Mouse (Mus musculus): ENCODE measurements at regions not wholly inside any gene's neighbourhood (a gene's known extent, or its start where the extent isn't known, plus 50 kb on each side); places are given as distances from the start of the nearest gene placed in this dataset.

GRCm38 (mm10) chr2:75768559-75769304 lies 63.2 kb upstream of the Agps start:
- no peak for ATAC-seq
- Histone ChIP-seq H3K9ac (ENCODE audit: low read depth, low read length) (no peak overlapping the region), H3K4me1 (ENCODE audit: control insufficient read depth, insufficient read depth, low read length) (peaks cover 18% of the 10 kb centered on the region), H3K27ac (ENCODE audit: low read length) (peak overlapping the region; percentile 73), H3K36me3 (ENCODE audit: control insufficient read depth, insufficient read depth, low read length) (no peaks in the 10 kb centered on the region), H3K9me3 (ENCODE audit: control insufficient read depth, low read length) (no peaks in the 10 kb centered on the region), H3K27me3 (replicated peaks; ENCODE audit: control insufficient read depth, insufficient read depth, low read length) (no peaks in the 10 kb centered on the region), H3K4me2 (ENCODE audit: low read depth, low read length) (no peak overlapping the region), H3K4me3 (ENCODE audit: low read length) (no peak overlapping the region)
- WGBS = 69% methylated on average over 5 of the region's 5 CpGs

GRCm38 (mm10) chr2:75767871-75768558 lies 63.6 kb upstream of the Nfe2l2 start:
- peaks cover 18% of the 10 kb centered on the region for H3K4me1 ChIP-seq (ENCODE audit: control insufficient read depth, insufficient read depth, low read length)
- H3K4me3 ChIP-seq (ENCODE audit: low read length) = no peak overlapping the region
- no peaks in the 10 kb centered on the region for H3K9me3 ChIP-seq (ENCODE audit: control insufficient read depth, low read length)
- H3K27ac ChIP-seq (ENCODE audit: low read length) = peak overlapping the region; percentile 73
- H3K4me2 ChIP-seq (ENCODE audit: low read depth, low read length) = no peak overlapping the region
- ATAC-seq = peak; percentile 60
- no peaks in the 10 kb centered on the region for H3K36me3 ChIP-seq (ENCODE audit: control insufficient read depth, insufficient read depth, low read length)
- 49% methylated on average over 7 of the region's 7 CpGs for WGBS
- H3K9ac ChIP-seq (ENCODE audit: low read depth, low read length) = no peak overlapping the region
- no peaks in the 10 kb centered on the region for H3K27me3 ChIP-seq (replicated peaks; ENCODE audit: control insufficient read depth, insufficient read depth, low read length)

- no peak overlapping the region for H3K9ac ChIP-seq (ENCODE audit: low read depth, low read length)
- H3K27me3 ChIP-seq (replicated peaks; ENCODE audit: control insufficient read depth, insufficient read depth, low read length) = no peaks in the 10 kb centered on the region
- ATAC-seq = no peak
- peak overlapping the region; percentile 39; the same call in 1 of the 2 replicates for H3K27ac ChIP-seq (ENCODE audit: low read length)
- H3K36me3 ChIP-seq (ENCODE audit: control insufficient read depth, insufficient read depth, low read length) = no peaks in the 10 kb centered on the region
- H3K4me1 ChIP-seq (ENCODE audit: control insufficient read depth, insufficient read depth, low read length) = peaks cover 8% of the 10 kb centered on the region; the same call in 1 of the 2 replicates
- H3K4me3 ChIP-seq (ENCODE audit: low read length) = no peak overlapping the region
- 69% methylated on average over 4 of the region's 4 CpGs for WGBS
- no peak overlapping the region for H3K4me2 ChIP-seq (ENCODE audit: low read depth, low read length)
- no peaks in the 10 kb centered on the region for H3K9me3 ChIP-seq (ENCODE audit: control insufficient read depth, low read length)
Observed at GRCm38 (mm10) chr2:75765403-75765802, 61.0 kb upstream of the Nfe2l2 start.

- H3K27me3 ChIP-seq (replicated peaks; ENCODE audit: control insufficient read depth, insufficient read depth, low read length) = no peaks in the 10 kb centered on the region
- no peaks in the 10 kb centered on the region for H3K36me3 ChIP-seq (ENCODE audit: control insufficient read depth, insufficient read depth, low read length)
- H3K4me2 ChIP-seq (ENCODE audit: low read depth, low read length) = no peak overlapping the region
- H3K4me3 ChIP-seq (ENCODE audit: low read length) = no peak overlapping the region
- no peak overlapping the region for H3K9ac ChIP-seq (ENCODE audit: low read depth, low read length)
- peak; percentile 73 for ATAC-seq
- H3K9me3 ChIP-seq (ENCODE audit: control insufficient read depth, low read length) = no peaks in the 10 kb centered on the region
- peak overlapping the region; percentile 24; the same call in 1 of the 2 replicates for H3K27ac ChIP-seq (ENCODE audit: low read length)
- WGBS = 58% methylated on average over 3 of the region's 3 CpGs
- H3K4me1 ChIP-seq (ENCODE audit: control insufficient read depth, insufficient read depth, low read length) = peaks cover 12% of the 10 kb centered on the region
Observed at GRCm38 (mm10) chr2:75763252-75763651, 58.8 kb upstream of the Nfe2l2 start.

GRCm38 (mm10) chr2:75762030-75762429 lies 57.6 kb upstream of the Nfe2l2 start:
- H3K27me3 ChIP-seq (replicated peaks; ENCODE audit: control insufficient read depth, insufficient read depth, low read length) = no peaks in the 10 kb centered on the region
- no peak for ATAC-seq
- H3K36me3 ChIP-seq (ENCODE audit: control insufficient read depth, insufficient read depth, low read length) = no peaks in the 10 kb centered on the region
- peaks cover 16% of the 10 kb centered on the region for H3K4me1 ChIP-seq (ENCODE audit: control insufficient read depth, insufficient read depth, low read length)
- H3K4me3 ChIP-seq (ENCODE audit: low read length) = no peak overlapping the region
- no peaks in the 10 kb centered on the region for H3K9me3 ChIP-seq (ENCODE audit: control insufficient read depth, low read length)
- no peak overlapping the region for H3K9ac ChIP-seq (ENCODE audit: low read depth, low read length)
- WGBS = 82% methylated on average over 5 of the region's 5 CpGs
- H3K4me2 ChIP-seq (ENCODE audit: low read depth, low read length) = no peak overlapping the region
- no peak overlapping the region for H3K27ac ChIP-seq (ENCODE audit: low read length)

- WGBS = 88% methylated on average over 9 of the region's 9 CpGs
- no peak overlapping the region for H3K27ac ChIP-seq (ENCODE audit: low read length)
- no peak overlapping the region for H3K4me3 ChIP-seq (ENCODE audit: low read length)
- H3K9me3 ChIP-seq (ENCODE audit: control insufficient read depth, low read length) = no peaks in the 10 kb centered on the region
- no peak for ATAC-seq
- no peaks in the 10 kb centered on the region for H3K36me3 ChIP-seq (ENCODE audit: control insufficient read depth, insufficient read depth, low read length)
- H3K9ac ChIP-seq (ENCODE audit: low read depth, low read length) = no peak overlapping the region
- H3K27me3 ChIP-seq (replicated peaks; ENCODE audit: control insufficient read depth, insufficient read depth, low read length) = no peaks in the 10 kb centered on the region
- H3K4me1 ChIP-seq (ENCODE audit: control insufficient read depth, insufficient read depth, low read length) = peaks cover 17% of the 10 kb centered on the region
- no peak overlapping the region for H3K4me2 ChIP-seq (ENCODE audit: low read depth, low read length)
Observed at GRCm38 (mm10) chr2:75761626-75762025, 57.2 kb upstream of the Nfe2l2 start.

- 84% methylated on average over 11 of the region's 11 CpGs for WGBS
- Histone ChIP-seq H3K9me3 (ENCODE audit: control insufficient read depth, low read length) (no peaks in the 10 kb centered on the region), H3K4me1 (ENCODE audit: control insufficient read depth, insufficient read depth, low read length) (peaks cover 22% of the 10 kb centered on the region), H3K4me2 (ENCODE audit: low read depth, low read length) (no peak overlapping the region), H3K36me3 (ENCODE audit: control insufficient read depth, insufficient read depth, low read length) (no peaks in the 10 kb centered on the region), H3K27ac (ENCODE audit: low read length) (no peak overlapping the region), H3K4me3 (ENCODE audit: low read length) (no peak overlapping the region), H3K9ac (ENCODE audit: low read depth, low read length) (no peak overlapping the region), H3K27me3 (replicated peaks; ENCODE audit: control insufficient read depth, insufficient read depth, low read length) (no peaks in the 10 kb centered on the region)
- no peak for ATAC-seq
Observed at GRCm38 (mm10) chr2:75759196-75759885, 54.9 kb upstream of the Nfe2l2 start.

- no peaks in the 10 kb centered on the region for H3K27me3 ChIP-seq (replicated peaks; ENCODE audit: control insufficient read depth, insufficient read depth, low read length)
- H3K4me2 ChIP-seq (ENCODE audit: low read depth, low read length) = no peak overlapping the region
- H3K27ac ChIP-seq (ENCODE audit: low read length) = peak overlapping the region; percentile 84
- H3K36me3 ChIP-seq (ENCODE audit: control insufficient read depth, insufficient read depth, low read length) = no peaks in the 10 kb centered on the region
- no peak overlapping the region for H3K9ac ChIP-seq (ENCODE audit: low read depth, low read length)
- H3K4me1 ChIP-seq (ENCODE audit: control insufficient read depth, insufficient read depth, low read length) = peaks cover 19% of the 10 kb centered on the region
- H3K4me3 ChIP-seq (ENCODE audit: low read length) = no peak overlapping the region
- ATAC-seq = peak; percentile 59
- 72% methylated on average over 6 of the region's 6 CpGs for WGBS
- H3K9me3 ChIP-seq (ENCODE audit: control insufficient read depth, low read length) = no peaks in the 10 kb centered on the region
Observed at GRCm38 (mm10) chr2:75758277-75758676, 53.8 kb upstream of the Nfe2l2 start.

Data from intestine, embryonic 16.5 days (tissue).